Mouse (Mus musculus) granulocyte monocyte progenitor cell, adult 5-6 weeks (primary cell): Measurements from ENCODE around the gene Tmem132d. TPM values are rescaled to one million over a fixed set of nuclear protein-coding genes. Genes with fewer than 3 reads are reported as not detected.

Experiments used
- ATAC-seq: replicated peaks from 2 replicates; pipeline ENCODE4 v1.8.0; 2016; ENCODE audit warnings: mild to moderate bottlenecking, moderate TSS enrichment, inconsistent platforms; ENCODE audit not compliant: poor library complexity, severe bottlenecking
- total RNA-seq, 2 experiments: library from RNA; stranded (forward) in 1 of 2; stranded (reverse) in 1 of 2; fragments of 200-712, 200-1000 nt in 1 of 2; fragments of >200 nt in 1 of 2; fragmentation: Nextera tagmentation in 1 of 2; gene quantifications; 2 replicates each; pipeline ENCODE4 v1.2.3; 2014 to 2017

Gene Tmem132d
- not detected in 2 replicates for total RNA-seq (2014; fragmentation: Nextera tagmentation)
- not detected in 2 replicates for total RNA-seq (2017)

DNA sequence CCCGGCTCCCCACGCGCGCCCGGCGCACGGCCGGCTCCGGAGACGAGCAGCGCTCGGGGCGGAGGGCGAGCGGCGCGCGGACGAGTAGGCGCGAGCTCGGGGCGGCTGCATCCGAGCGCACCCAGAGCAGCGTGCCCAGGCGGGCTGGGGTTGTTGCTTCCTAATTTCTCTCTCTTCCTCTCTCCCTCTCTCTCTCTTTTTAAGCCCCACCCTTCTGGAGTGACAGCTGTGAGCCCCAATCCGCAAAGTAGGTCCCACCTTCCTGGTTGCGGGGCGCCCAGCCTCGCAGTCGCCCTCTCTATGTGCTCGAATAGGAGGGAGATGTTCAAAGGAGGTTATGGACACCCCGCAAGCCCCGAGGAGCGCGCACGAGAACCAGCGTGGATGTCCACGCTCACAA, at the start of gene Tmem132d:
Gene Tmem132d (minus strand): TSS at position 162 of the 400 bp plus-strand sequence.
- no peak for ATAC-seq

- no peak for ATAC-seq
Observed at GRCm38 (mm10) chr5:128480816-128481215, 47.9 kb upstream of the Tmem132d start.

DNA sequence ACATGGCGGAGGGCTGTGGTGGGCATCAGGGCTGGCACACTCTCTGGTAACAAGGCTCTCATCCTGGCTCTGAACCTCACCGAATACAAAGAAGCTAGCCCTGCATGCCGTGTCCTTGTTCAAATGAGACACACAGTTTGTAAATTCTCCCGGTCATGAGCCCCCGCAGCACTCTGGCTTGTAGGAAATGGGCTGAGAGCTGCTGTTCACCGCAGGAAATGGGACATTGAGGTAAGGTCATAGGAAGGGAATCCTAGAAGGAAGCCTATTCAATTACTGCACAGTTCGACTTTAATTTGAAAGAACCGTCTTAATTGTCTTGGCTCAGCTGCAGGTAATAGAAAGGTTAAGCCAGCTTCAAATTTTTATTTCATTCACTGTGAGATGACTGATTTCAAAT, 42.5 kb upstream of the Tmem132d start:
- ATAC-seq = no peak

- no peak for ATAC-seq
Observed at GRCm38 (mm10) chr5:128469812-128470211, 36.9 kb upstream of the Tmem132d start.

DNA sequence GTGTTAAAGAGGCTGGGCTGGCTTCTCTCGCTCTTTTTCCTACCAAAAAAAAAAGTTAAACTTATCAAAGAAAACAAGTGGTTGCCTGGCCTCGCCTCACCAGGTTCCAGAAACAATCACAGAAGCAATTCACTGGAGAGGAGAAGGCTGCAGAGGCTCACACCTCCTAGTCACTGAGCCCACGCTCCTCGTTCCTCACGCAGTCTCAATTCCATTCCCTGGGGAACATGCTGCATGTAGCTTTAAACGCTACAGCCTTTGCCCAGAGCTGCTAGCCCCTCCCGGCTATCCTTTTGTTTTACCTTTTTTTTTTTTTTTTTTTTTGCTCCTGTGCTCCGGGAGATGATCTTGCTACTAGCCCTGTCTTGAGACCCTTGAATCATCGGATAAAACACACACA, 31.6 kb upstream of the Tmem132d start:
- ATAC-seq = no peak

- ATAC-seq = no peak
Observed at GRCm38 (mm10) chr5:128460605-128461004, 27.7 kb upstream of the Tmem132d start.

- ATAC-seq = no peak
Observed at GRCm38 (mm10) chr5:128455732-128456131, 22.9 kb upstream of the Tmem132d start.

DNA sequence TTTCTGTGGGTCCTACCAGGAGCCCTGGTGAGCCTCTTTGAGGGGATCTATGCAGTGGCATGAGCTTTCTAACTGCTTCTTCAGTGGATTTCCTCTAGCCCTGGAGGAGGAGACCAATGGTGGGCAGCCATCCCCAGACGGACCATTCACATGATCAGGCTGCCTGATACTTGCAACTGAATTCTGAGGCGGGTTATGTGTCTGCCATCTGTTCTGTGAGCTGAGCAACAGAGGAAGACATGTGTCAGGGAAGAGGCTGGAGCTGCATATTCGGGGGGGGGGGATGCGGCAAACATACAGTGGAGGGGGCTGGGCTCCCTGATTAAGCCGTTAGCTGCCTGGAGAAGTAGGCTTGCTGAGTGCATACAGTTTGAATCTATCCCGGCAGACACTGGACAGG, 19.3 kb upstream of the Tmem132d start:
- ATAC-seq = no peak

- no peak for ATAC-seq
Observed at GRCm38 (mm10) chr5:128450808-128451207, 17.9 kb upstream of the Tmem132d start.

DNA sequence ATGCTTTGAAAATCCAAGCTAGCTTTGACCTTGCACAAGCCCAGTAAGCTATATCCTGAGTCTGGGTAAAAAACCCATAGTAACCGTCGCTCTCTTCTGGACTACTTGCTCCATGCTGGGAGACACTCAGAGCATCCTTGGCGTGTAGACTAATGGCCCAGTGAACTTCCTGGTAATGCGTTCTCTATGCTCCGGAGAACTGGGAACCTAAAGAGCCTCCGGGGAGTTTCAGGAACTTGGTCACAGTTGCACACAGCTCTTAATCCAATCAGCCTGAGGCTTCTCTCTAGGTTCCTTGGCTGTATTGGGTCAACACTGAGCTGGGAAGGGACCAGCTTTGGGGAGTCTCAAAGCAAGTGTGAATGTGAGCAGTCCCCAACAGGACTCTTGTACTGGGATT, 12.0 kb upstream of the Tmem132d start:
- ATAC-seq = no peak

DNA sequence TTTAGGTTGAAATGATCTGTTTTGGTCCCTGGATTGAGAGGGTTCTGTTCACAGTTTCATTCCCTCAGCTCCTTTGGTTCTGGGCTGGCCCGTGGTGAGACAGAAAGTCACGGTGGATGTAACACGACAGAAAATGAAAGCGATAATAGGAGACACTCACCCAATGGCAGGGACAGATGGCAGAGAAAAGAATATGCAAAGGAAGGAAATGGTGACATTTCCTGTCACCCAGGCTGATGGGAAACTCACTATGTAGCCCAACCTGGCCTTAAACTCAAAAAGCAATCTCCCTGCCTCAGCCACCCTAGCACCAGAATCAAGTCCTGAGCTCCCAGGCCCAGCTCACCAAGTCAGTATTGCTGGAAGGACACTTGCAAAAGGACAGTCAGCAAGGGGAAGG, 11.0 kb upstream of the Tmem132d start:
- peak; percentile 27 for ATAC-seq

DNA sequence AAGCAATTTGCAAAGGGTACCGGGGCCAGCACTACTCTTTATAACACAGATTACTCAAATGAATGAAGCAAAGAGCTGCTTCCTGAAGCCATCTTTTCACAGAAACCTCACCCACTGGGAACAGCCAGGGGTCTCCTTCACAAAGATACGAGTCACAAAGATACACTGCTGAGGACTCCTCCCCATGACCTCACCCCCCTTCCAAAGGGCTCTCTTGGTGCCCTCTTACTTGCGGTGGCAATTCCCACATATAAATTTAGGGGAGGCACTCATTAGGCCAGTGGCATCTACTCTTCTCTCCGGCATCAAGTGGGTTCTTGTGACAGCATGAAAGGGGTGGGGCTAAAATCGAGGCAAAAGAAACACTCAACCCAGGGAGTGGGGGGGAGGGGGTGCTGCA, 8.2 kb upstream of the Tmem132d start:
- ATAC-seq = no peak

DNA sequence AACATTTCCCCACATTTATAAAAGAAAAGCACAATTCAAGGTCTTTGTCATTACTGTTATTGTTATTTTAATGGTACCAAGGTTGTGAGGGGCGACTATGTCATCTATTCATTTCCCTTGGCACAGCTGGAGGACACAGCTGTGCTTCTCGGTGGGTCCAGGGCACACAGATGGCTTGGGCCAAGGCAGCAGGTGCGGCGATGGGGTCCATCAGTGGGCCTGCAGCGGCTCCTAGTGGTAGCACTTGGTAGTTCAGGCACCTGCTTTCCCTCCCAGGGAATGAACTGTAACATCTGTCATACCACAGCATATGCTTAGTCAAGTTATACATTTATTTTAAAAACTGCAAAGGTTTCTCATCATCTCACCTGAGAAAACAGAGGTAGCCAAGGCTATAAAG, 7.0 kb upstream of the Tmem132d start:
- ATAC-seq = peak; percentile 87

DNA sequence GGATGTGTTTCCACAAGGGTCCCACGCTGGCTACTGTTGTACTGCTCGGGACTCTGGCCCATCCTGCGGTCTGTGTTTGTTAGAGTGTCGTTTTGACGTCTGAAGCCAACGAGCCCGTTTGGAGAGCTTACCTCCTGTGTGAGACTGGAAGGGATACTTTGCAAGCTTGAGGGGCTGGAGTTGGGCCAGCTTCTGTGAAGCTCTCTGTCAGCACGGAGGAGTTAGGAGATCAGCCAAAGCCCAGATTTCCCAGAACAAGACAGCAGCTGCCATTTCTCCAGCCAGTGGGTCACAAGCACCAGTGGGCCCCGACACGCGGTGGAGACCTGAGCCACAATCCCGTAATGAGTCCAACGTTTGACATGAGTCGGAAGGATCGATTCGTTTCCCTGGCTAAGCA, 5.2 kb upstream of the Tmem132d start:
- no peak for ATAC-seq

GRCm38 (mm10) chr5:128436909-128437308, 4.0 kb upstream of the Tmem132d start:
- ATAC-seq = no peak

GRCm38 (mm10) chr5:128435683-128436082, 2.8 kb upstream of the Tmem132d start:
- no peak for ATAC-seq

DNA sequence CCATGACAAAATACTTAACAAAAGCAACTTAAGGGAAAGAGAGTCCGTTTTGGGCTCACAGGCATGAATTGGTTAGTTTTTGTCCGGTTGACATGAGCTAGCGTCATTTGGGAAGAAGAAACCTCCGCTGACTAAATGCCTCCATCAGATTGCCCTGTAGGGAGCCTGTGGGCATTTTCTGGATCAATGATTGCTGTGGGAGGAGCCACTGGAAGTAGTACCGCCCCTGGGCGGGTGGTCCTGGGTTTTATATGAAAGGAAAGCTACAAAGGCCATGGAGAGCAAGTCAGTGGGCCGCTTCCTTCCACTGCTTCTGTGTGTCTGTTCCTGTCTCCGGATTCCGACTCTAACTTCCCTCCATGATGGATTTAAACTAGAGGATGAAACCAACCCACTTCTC, 909 bp upstream of the Tmem132d start:
- ATAC-seq = no peak

GRCm38 (mm10) chr5:128432422-128432821, 455 bp downstream of the Tmem132d start:
- ATAC-seq = no peak

GRCm38 (mm10) chr5:128424636-128425035, 8.2 kb downstream of the Tmem132d start:
- no peak for ATAC-seq

GRCm38 (mm10) chr5:128424213-128424612, 8.7 kb downstream of the Tmem132d start:
- ATAC-seq = no peak

GRCm38 (mm10) chr5:128422090-128422489, 10.8 kb downstream of the Tmem132d start:
- ATAC-seq = no peak

DNA sequence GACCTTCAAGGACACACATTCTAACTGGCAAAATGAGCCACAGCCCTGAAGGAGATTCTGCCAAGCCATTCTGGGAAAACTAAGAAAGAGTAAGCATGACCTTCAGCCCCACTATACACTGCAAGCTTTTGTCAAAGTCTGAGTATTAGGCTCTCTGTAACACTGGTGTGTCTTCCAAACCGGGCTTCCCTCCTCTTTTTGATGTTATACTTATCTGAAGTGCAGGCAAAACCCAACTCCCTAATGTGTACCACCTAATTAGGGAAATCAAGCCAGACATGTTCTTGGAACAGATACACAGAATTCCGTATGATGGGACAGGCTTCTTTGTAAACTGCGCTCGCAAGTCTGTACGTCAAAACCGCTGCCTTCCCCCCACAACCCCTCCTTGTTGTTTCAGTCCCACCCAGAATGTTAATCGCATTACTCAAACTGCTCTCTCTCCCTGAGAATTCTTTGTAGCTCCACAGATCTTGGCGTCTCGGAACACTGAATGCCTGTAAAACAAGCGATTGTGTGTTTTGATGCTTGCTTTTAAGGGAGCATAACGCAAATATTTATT, 14.6 kb downstream of the Tmem132d start:
- no peak for ATAC-seq

DNA sequence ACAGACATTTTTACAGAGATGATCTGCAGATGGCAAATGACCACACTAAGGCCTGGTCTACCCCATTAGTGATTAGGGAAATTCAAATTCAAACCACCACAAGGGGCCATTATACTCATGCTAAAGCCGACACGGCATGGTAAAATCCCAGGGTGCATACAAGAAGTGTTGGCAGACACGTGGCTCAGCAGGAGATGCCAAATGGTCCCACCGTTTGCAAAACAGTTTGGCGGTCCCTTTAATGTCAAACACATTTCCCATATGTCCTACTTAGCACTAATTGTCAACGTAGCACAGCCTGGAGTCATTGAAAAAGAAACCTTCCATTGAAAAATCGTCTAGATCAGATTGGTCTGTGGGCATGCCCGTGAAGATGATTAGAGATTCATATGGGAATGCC, 18.8 kb downstream of the Tmem132d start:
- no peak for ATAC-seq
